Mouse (Mus musculus): ENCODE results near the gene Gm6351. TPM values are rescaled to one million over a fixed set of nuclear protein-coding genes. Genes with fewer than 3 reads are reported as not detected.

Gm6351 gene
- polyA plus RNA-seq (2017; shearing (Covaris generic)): 0.22 TPM

GRCm38 (mm10) chr5:94076085-94076484 lies at the start of gene Gm6351:
TSS of gene Gm6351 (plus strand) at chr5:94076385.

DNA sequence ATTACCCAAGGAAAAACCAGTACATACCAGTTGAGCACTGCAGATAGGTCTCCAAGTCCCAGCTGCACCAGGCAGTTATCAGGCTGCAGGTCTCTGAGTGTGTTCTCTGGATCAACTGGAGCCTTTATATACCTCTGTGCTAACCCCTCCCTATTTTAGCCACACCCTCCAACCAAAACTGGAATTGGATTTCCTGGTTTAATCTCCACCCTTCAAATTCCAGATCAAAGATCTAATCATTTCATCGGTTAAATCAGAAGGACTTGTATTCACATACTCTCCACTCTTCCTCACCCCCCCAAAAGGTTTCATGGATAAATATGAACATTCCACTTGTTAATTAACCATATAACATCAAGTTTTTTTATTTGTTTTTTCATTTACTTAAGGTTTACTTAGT lies 5.7 kb upstream of the Gm6351 start, which contains the start of gene BC061212:
TSS of gene BC061212 (minus strand) at position 101 of the 400 bp plus-strand sequence.

Other genes with a start within 250 kb of the Gm6351 start
- gene Gm7792, start 232.6 kb upstream of the Gm6351 start, polyA plus RNA-seq (2017; shearing (Covaris generic)): not detected
- gene Gm16429, start 147.3 kb upstream of the Gm6351 start, polyA plus RNA-seq (2017; shearing (Covaris generic)): not detected
- not detected for gene BC061212, start 5.8 kb upstream of the Gm6351 start, polyA plus RNA-seq (2017; shearing (Covaris generic))
- gene Gm3106, start 141.6 kb downstream of the Gm6351 start, polyA plus RNA-seq (2017; shearing (Covaris generic)): 0.12 TPM
- not detected for gene A430089I19Rik, start 230.4 kb downstream of the Gm6351 start, polyA plus RNA-seq (2017; shearing (Covaris generic))
- gene Gm6502, start 238.1 kb downstream of the Gm6351 start, polyA plus RNA-seq (2017; shearing (Covaris generic)): 0.16 TPM

Measured in CD4-positive, CD25-positive, alpha-beta regulatory T cell (primary cell).